Mouse (Mus musculus) adrenal gland, adult 8-10 months (tissue): ENCODE data around the gene Srsf10. TPM values are rescaled to one million over a fixed set of nuclear protein-coding genes. Genes with fewer than 3 reads are reported as not detected.
A peak's percentile ranks its signal among the peaks of the same experiment; 100 is the strongest.

Source experiments
- DNase-seq: peaks from one replicate; pipeline ENCODE4 v3.0.0; 2022
- total RNA-seq, 4 experiments: library from RNA; stranded (reverse); gene quantifications; 2 replicates each; pipeline ENCODE4 v1.2.4; 2022

The Srsf10 gene
- total RNA-seq, result 100 to 1,000 TPM in 2 of 4 experiments, 10 to 100 TPM in 2; 93.3 to 127 (median 104) TPM

DNA sequence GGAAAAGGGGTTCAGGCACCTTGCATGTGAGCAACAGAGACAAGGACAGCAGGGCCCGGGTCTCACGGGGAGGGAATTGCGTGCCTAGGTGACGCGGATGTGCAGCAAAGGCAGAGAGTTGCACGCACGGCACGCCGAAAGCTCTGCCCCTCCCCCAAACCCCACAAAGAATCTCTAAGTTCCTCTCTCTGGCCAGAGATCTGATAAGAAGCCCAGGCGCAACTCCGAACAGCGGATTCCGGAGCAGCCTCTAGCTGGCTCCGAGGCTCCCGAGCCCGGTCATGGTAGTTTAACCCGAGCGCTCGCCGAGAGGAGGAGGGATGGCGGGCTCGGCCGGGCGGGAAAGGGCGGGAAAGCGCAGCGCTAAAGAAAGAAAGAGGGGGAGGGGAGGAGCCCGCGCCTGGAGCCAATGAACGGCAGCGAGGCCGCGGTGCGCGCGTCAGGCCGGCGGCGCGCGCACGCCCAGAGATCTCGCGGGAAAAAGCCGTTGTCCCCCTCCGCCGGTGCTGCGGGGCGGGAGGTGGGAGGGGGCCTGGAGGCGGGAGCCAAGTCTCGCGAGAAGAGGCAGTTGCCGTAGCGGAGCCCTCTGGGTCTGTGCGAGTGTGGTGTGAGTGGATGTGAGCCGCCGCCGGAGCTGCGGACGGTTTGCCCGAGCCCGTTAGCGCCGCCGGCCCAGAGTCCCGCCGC, at the start of gene Srsf10:
Gene Srsf10 (plus strand): TSS at position 212 of the 687 bp plus-strand sequence.
- peak; percentile 92 for DNase-seq

DNA sequence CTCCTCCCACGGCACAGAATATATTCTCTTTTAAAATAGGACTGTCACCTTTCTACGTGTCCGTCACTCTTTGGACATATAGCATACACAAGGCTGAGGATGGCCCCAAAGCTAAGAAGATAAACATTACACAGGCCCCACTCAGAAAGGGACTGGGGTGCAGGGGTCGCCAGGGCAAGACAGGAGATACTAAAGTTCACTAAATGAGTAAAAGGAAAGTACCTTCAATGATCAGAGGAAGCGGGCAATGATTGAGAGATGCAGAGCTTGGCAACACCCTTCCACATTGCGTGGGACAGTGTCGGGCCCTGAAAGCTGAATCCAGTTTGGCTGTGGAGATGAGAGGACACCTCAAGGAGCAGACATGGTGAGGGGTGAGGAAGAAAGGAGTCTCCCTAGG, 40.7 kb upstream of the Srsf10 start:
- DNase-seq, result no peak

DNA sequence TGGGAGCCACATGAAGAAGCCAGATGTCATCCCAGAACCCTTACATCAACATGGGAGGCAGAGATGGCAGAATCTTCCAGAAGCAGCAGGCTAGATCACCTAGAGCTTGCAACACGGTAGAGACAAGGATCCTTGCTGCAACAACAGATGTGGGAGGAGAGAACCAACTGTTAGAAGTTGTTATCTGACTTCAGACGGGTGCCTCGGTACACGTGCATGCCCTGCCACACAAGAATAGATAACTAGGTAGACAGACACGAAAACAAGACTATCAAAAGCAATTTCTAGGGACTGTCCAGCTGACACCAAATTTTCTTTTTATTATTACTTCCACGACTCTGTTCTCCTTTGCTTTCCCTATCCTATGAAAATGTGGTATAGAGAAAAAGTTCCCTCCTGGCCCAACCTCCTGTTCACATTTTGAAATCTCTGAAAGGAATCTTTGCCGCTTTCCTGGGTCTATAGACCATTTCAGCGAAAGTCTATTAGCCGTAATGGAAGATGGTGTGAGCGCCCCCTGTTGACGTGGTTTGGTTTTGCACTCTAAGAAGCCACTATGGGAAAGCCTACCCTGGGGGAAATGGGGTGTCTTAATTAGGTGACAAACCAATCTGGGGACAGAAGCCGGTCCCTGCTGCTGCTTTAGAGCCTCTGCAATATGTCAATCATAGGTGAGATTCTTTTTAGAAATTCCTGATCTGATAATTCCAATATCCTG, 38.5 kb upstream of the Srsf10 start:
- DNase-seq, result no peak

DNA sequence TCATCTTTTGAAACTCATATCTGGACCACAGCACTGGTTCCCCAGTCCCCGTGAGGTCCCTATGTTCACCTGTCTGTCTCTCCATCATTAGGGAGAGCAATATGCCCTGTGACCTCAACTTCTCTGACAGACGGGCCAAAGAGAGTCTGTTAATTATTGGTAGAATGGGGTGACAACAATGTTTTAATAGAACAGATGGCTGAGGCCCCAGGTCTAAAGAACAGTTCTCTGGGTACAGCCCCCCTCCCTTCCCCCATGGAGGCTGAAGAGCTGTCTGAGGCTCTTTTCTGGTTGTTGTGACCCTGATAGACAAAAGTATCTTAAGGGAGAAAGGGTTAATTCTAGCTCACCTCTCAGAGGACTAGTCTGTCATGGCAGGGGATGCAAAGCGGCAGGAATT, 37.2 kb upstream of the Srsf10 start:
- DNase-seq, result no peak

DNA sequence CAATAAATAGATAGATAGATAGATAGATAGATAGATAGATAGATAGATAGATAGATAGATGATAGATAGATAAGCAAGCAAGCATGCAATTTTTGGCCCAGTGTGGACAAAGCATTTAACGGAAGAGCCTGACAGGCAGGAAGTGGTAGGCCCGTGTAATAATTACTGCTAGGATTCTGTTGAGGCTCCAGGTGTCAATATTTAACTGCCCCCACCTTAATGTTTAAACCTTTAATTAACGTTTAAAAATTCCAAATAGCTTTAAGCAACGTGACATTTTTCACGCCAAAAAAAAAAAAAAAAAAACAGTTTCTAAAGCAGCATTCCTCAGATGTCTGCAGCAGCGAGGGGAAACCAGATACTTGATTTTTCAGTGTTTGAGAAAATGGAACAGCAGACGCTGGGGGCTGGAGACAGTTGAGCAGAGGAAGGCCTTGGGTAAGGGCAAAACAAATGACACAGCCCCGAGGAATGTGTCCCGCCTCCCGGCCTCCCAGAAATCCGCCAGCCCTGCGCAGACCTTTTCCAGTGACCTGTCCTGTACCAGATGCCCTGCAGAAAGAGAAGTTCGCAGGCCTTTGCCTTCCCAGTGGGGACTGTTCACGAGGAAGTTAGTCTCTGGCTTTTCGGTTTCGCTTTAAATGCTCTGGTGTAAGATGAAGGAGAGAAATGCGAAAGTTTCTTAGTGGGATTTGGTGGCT, 35.6 kb upstream of the Srsf10 start:
- peak; percentile 87 for DNase-seq

DNA sequence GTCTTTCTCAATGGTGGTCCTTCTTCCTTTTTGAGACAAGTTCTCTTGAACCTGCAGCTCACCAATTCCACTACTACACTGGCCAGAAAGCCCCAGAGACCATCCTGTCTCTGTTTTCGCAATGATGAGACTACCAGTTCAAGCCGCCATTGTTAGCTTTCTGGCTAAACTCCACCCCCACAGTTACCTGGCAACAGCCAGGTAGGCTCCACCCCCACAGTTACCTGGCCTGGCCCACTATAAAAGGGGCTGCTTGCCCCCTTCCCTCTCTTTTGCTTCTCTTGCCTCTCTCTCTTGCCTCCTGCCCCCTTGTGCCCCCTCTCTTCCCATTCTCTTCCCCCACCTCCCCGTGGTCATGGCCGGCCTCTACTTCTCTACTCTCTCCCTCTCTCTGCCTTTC, 33.8 kb upstream of the Srsf10 start:
- no peak for DNase-seq

DNA sequence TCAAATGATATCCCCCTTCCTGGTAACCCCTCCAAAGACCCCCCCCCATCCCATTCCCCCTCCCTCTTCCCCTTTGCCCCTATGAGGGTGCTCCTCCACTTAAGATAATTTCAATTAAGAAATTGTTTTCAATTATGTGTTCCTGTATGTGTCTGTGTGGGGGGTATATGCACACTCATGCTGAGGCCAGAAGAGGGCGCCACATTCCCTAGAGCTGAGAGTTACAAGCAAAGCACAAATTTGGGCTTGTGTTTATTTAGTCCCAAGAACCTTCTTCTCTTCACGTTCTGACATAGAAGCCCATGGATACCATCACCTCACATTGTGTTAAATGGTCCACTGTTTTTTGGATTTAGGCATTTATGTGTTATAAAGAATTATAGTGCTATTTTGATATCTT, 32.2 kb upstream of the Srsf10 start:
- no peak for DNase-seq

DNA sequence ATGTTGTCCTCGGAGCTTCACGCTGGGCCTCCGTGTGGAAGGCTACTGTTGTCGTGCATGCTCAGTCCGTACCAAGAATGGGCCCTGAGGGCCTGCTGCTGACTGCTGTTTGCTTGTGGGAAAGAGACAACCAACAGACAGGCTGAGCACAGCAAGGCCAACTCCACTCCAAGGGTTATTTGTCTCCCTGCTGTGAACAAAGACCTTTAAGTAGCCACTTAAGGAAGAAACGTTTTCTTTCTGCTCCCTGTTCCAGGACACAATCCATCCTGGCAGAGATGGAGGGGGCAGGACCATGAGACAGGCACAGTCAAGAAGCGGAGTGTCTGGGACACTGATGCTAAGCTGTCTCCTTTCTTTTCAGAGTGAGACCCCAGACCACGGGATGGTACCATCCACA, 31.3 kb upstream of the Srsf10 start:
- no peak for DNase-seq

DNA sequence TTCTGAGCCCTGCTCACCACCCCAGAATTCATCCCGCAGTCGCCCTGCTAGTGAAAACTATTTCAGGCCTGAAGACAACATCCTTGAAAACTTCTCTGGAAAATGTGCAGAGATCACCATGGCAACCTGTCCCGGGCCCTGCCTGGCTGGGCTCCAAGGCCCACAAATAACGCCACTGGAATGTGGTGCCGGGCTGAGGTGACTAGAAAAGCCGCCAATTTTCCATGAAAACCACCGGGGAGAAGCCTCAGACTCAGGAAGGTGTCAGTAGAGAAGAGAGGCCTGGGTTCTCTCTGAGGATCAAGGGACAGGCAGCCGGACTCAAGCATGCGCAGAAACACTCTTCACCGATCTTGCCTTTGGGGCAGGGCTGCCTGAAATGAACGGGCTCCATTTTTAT, 27.1 kb upstream of the Srsf10 start:
- peak; percentile 85 for DNase-seq

DNA sequence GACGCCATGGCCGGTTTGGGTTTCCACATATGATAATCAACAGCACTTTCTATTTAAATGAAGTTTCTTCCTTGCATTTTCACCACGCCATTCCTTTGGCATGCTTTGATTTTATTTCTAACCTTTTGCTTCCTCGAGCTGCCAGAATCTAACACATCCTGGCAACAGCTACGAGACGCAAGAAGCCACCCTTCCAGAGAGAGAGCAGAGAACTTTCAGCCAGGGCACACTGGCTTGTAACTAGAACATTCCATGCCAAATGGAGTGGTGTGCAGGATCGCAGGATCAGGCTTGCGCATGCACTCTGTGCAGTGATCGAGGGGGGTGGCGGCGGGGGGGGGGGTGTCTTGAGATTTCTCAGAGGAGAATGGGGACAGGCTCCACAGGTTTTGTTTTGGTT, 23.5 kb upstream of the Srsf10 start:
- DNase-seq, result no peak

DNA sequence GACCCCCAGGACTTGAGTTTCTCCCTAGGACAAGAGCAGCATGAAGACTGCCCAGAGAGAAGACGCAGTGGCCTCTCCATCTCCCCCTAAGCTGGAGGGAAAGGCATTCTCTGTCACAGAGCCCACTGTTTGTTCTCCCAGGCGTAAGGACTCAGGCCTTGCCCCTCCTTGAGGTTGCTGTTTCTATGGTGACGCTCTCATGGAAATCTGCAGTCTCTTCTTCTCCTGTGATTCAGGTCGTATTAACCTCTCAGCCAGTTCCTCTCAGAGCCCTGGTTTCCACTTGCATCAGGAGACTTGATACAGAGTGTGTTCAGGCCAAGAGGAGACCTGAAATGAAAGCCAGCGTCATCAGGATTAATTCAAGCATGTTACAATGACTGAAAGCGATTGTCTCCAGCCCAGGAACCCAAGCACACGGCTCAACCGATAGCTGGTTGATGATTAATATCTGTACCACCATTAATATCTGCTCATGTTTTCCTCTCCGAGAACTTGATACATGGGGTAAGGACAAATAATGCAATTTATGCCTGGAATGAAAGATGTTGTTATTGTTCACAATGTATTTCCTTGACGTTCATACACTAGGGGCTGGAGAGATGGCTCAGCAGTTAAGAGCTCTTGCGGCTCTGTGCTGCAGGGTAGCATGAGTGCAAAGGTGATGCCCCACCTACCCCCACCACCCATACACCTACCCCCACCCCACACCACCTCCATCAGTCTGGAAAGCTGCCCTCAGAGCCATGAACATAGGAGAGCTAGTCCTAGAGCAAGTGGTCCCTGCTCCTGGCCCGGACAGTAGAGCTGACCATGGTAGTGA, 22.0 kb upstream of the Srsf10 start:
- no peak for DNase-seq

DNA sequence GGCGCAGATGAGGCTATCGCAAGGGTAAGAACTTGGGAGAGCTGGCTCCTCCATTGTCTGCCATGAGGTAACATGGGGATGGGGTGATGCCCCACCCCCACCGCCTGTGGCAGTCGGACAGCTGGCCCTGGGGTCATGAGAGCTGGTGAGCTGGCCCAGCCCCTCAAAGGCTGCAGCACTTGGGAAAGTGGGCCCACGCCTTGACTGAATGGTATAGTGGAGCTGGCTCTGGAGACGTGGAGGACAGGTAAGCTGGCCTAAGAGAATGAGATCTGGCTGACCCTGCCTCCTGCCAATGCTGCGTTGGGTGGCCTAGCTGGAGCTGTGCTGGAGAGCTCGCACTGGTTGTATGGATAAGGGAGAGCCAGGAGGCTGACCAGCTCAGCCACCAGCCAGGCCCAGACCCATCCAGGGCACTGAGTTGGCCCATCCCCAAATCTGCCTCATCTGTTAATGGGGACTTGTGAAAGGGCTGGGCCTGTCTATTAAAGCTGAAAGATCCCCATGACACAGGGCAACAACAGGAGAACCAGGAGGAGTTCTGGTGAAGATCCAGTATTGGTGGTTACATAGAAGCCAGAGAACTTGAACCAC, 21.3 kb upstream of the Srsf10 start:
- DNase-seq, result no peak

DNA sequence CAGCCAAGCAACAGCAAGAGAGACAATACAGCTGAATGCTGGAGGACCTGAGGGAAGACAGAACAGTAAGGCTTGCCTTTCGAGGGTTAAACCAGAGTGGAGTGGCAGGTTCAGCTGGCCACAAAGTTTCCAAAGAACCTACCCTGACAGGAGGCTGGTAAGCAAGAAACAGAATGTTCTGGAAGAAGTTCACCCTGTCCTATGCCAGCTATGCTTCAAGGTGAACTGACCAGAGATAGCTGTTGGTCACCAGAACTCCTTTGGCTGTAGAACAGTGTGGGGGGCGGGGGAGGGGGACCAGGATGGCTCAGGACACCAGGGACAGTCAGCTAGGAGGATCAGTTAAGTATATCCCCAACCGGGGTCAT, 16.6 kb upstream of the Srsf10 start:
- no peak for DNase-seq

DNA sequence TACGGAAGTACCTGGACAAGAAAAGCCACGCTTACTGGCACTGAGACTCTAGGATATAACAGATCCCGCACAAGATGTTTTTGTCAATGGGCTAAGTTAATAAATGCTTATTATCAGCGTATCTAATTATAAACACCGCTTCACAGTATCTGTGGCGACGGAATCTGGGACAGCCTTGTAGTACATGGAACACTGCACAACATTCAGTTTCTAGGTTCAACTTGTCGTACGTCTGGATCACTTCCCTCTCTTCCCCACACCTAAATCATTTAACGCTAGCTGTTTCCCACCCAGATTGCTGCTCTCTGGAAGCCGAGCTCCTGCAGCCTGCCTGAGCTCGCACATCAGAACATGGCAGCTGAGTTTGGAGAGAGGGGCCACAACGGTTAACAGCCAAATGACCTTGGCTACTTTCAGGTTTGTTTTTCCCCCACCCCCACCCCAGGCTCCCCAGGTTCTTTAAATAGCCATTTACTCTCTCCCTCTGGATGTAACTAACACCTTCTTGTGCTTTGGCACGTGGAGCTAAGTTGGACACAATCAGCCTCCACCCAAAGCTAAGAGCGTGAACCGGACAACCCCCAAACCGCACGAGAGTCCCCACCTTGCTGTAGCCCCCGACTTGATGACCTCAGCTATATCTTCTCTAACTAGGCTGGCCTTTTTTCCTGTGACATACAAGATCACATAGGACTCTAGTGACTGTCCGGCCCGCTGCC, 16.1 kb upstream of the Srsf10 start:
- no peak for DNase-seq

DNA sequence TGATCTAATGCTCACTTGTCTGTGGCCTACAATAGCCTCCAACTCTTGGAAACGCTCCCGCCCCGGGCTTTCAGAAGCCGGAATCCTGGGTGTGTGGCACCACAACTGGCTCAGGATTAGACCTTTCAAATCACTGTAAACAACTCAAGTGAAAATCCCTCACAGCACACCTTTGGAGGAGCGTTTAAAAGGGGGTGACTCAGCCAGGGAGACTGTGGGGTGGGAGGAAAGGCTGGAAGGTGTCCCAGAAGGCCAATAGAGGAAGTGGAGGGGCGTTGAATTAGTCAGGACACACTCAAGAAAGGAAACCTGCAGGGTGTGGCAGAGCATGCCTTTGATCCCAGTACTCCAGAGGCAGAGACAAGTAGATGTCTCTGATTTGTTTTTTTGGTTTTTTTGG, 11.1 kb upstream of the Srsf10 start:
- DNase-seq, result no peak

DNA sequence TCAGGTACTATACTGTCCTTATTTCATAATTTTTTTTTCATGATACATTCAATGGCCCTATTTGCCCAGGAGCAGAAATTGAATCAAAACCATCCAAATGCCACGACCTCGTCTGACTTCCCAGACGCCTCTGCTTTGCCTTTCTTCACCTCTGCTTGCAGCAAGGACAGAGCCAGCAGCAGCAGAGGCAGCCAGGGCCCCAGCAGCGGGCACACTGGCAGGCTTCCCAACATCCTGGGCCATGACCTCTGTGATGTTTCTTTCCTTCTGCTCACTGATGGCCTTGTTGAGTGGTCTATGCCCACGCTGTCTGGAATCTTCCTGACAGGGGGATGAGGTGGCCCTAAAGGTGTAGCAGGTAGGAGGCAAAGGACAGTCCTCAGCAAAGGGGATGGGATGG, 8.0 kb upstream of the Srsf10 start:
- peak; percentile 72 for DNase-seq

DNA sequence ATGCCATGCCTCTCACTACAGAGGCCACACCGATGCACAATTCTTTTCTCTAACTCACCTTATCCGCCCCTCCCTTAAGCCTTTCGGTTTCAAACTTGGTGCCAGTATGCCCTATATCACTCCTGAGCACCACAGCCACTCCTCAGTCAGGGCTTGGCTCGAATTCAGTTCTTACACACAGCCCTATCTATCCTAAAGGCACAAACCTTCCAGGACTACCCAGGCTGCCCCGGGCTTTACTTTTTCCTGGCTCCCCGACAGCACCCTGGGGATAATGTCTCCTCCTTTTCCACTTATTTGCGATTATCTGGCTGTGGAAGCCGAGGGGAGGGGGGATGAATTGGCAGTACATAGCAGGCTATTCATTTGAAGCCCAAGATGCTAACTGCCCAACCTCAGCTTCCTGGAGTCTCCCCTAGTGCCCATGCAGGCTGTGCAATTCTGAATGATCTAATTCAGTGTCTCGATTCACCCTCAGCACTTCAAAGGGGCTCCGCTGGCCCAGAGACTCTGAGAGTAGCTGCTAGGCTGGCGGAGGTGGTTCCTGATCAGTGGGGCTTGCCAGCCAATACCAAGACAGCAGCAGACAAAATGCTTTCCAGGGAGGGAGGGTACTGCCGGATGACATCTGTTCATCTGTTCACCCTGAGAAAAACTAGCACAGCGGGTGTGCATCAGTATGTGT, 5.0 kb upstream of the Srsf10 start:
- no peak for DNase-seq

DNA sequence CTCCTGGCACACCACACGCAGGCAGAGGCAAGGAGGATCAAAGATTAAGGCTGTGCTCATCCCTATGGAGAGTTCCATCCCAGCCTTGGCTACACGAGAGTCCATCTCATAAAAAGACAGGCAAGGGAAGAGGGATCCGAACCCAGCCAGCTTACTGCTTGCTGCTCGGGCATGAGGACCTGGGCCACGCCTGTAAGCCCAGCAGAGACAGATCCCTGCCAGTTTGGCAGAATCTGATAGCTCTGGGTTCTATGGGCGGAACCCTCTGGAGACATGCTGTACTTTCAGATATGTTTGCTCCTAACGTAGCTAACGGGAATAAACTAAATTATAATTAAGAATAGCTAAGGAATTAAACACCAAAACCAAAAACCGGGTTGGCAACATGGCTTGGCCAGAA, 3.6 kb upstream of the Srsf10 start:
- DNase-seq, result no peak

DNA sequence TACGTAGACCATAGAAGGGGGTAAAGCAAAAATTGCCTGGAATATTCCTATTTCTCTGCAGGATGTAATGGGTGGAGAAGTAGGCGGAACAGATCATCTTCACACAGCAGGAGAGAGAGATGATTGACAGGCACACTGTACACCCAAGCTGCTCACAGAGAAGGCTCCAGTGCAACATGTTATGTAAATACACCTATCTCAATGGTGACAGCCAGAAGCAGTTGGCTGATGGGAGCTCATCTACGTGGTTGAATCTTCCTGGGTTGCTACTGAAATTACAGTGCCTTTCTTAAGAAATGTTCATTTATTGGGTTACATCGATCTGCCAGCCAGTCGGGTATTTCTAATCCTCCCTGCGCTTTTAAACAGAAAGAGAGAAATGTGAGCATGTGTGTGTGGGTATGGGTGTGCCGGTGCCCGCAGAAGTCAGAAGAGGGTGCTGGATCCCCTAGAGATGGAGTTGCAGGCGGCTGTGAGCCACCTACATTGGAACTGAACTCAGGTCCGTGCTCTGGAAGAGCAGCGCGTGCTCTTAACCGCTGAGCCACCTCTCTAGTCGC, 1.5 kb upstream of the Srsf10 start:
- DNase-seq, result no peak

DNA sequence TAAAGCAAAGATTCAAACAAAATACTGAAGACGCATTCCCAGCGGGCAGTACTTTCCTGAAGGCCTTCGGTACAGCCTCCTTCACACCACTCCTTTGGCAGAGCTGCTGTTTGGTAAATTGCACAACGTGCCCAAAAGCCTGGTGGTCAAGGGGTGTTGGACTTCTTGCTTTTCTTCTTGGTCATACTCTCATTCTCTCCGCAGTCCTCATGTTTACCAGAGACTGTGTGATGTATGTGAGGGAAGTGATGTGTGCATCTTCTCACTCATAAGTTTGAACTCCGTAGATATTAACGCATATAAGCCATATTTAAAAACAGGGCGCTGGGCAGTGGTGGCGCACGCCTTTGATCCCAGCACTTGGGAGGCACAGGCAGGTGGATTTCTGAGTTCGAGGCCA, 917 bp upstream of the Srsf10 start:
- DNase-seq, result no peak

DNA sequence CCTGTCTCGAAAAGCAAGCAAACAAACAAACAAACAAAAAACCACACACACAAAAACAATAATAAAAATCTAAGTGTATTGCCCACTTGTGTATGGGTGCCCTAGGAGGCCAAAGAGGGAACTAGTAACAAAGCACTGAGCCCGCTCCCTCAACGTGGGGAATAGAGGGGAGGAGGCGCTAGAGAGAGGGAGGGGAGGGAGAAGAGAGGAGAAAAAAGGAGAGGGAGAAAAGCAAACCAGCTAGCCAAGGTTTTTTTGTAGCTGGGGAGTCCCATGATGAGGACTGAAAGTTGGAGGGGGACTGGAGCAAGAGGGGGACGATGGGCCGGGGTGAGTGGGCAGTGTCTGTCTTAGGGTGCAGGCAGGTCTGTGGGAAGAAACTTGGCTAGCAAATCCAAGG, 467 bp upstream of the Srsf10 start:
- DNase-seq, result no peak
